Mouse (Mus musculus) midbrain, postnatal 0 days (tissue): ENCODE measurements around the gene Rab17. TPM values are rescaled to one million over a fixed set of nuclear protein-coding genes. Genes with fewer than 3 reads are reported as not detected.

Source experiments
- ATAC-seq: fragments of 200-750 bp; cut with Nextera tagmentation; 2 replicates; pipeline ENCODE4 v1.8.0; 2017; ENCODE audit warnings: moderate number of reproducible peaks, mild to moderate bottlenecking, moderate TSS enrichment, moderate library complexity; ENCODE audit not compliant: low FRiP score
- DNase-seq: peaks from one replicate; pipeline ENCODE4 v3.0.0-alpha.2; 2015; ENCODE audit warnings: low spot score
- H3K27ac ChIP-seq: fragments of 300-500 bp; sonication (generic); 2 replicates; pipeline ENCODE4 v1.5.1; 2014; ENCODE audit warnings: low read depth, mild to moderate bottlenecking, low read length, mixed read lengths
- H3K27me3 ChIP-seq: fragments of 300-500 bp; sonication (generic); 2 replicates; pipeline ENCODE4 v1.6.1; 2014; ENCODE audit warnings: low read length, control low read depth, mixed read lengths; ENCODE audit not compliant: insufficient read depth
- H3K36me3 ChIP-seq: fragments of 300-500 bp; sonication (generic); 2 replicates; pipeline ENCODE4 v1.6.1; 2014; ENCODE audit warnings: low read length, control low read depth, mixed read lengths; ENCODE audit not compliant: insufficient read depth
- H3K4me1 ChIP-seq: fragments of 300-500 bp; sonication (generic); 2 replicates; pipeline ENCODE4 v1.6.1; 2014; ENCODE audit warnings: mild to moderate bottlenecking, control low read depth, antibody characterized with exemption, low read length, mixed read lengths; ENCODE audit not compliant: insufficient read depth
- H3K4me2 ChIP-seq: fragments of 300-500 bp; sonication (generic); 2 replicates; pipeline ENCODE4 v1.6.1; 2014; ENCODE audit warnings: low read depth, mild to moderate bottlenecking, low read length, mixed read lengths; ENCODE audit not compliant: poor library complexity, severe bottlenecking
- H3K4me3 ChIP-seq: fragments of 300-500 bp; sonication (generic); 2 replicates; pipeline ENCODE4 v1.5.1; 2014; ENCODE audit warnings: low read depth, mild to moderate bottlenecking, low read length, moderate library complexity
- H3K9ac ChIP-seq: fragments of 300-500 bp; sonication (generic); replicated peaks from 2 replicates; pipeline ENCODE4 v1.6.1; 2014; ENCODE audit warnings: mild to moderate bottlenecking, low read length, moderate library complexity, mixed read lengths; ENCODE audit not compliant: poor library complexity, severe bottlenecking
- H3K9me3 ChIP-seq: fragments of 300-500 bp; sonication (generic); 2 replicates; pipeline ENCODE4 v1.6.1; 2016; ENCODE audit warnings: low read length, control low read depth
- CTCF ChIP-seq: IDR thresholded peaks from 2 replicates; pipeline ENCODE4 v1.5.1; 2016; ENCODE audit warnings: antibody characterized with exemption, mild to moderate bottlenecking
- polyA plus RNA-seq: library from polyadenylated mRNA; unstranded; fragments of >200 nt; fragmentation: Nextera tagmentation; extraction: Ambion mirVana; gene quantifications from 2 replicates; pipeline ENCODE4 v1.2.1, GENCODE M21; 2015
- total RNA-seq: library from RNA; depleted of rRNA; stranded (reverse); fragments of >200 nt; gene quantifications from 2 replicates; pipeline ENCODE4 v1.2.3, GENCODE M21; 2014; rRNA removed

The Rab17 gene
- total and polyA plus RNA-seq, 2 experiments from 2014 or later: 0.26 TPM; not detected in 1

DNA sequence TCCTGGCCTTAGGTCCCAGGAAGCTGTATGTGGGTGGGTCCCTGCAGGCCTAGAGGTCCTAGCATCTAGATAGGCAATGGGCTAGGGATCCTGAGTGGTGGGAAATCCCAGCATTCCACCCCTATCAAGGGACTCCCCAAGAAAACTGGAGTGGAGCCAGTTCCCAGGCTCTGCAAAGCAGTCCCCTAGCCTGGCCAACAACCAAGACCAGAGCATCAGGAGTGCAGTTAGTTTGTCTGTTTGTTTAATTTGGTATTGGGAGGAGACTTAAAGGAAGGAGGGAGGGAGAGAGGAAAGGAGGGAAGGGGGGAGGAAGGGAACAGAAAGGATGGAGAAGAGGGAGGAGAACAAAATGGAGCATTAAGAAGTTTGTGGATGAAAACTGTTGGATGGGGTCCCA is 60.3 kb downstream of the Rab17 start:
- TF ChIP-seq CTCF: no peak
- no peak overlapping the region for H3K27ac ChIP-seq
- no peaks in the 10 kb centered on the region for H3K36me3 ChIP-seq
- DNase-seq (peak; percentile 64), ATAC-seq (no peak)
- H3K4me1 ChIP-seq: no peaks in the 10 kb centered on the region
- H3K4me2 ChIP-seq: no peak overlapping the region
- no peaks in the 10 kb centered on the region for H3K9me3 ChIP-seq
- no peaks in the 10 kb centered on the region for H3K27me3 ChIP-seq
- no peak overlapping the region for H3K9ac ChIP-seq
- no peak overlapping the region for H3K4me3 ChIP-seq

Other genes starting within 250 kb of the Rab17 start
- 29.5 and 40.6 TPM in 2 replicates for gene Col6a3, start 125.7 kb downstream of the Rab17 start, total RNA-seq
- 4.7 and 4.8 TPM in 2 replicates for gene Col6a3, start 125.7 kb downstream of the Rab17 start, polyA plus RNA-seq
- gene Mlph, start 54.6 kb downstream of the Rab17 start, total RNA-seq: 0.27 TPM in 1 of 2 replicates, not detected in the other
- 0.35 and 0.39 TPM in 2 replicates for gene Mlph, start 54.6 kb downstream of the Rab17 start, polyA plus RNA-seq
- gene Prlh, start 16.6 kb downstream of the Rab17 start, total RNA-seq: not detected in 2 replicates
- not detected in 2 replicates for gene Prlh, start 16.6 kb downstream of the Rab17 start, polyA plus RNA-seq
- 26.7 and 34.2 TPM in 2 replicates for gene Lrrfip1, start 29.1 kb upstream of the Rab17 start, total RNA-seq
- gene Lrrfip1, start 29.1 kb upstream of the Rab17 start, polyA plus RNA-seq: 41.4 and 48.9 TPM in 2 replicates
- gene Rbm44, start 175.4 kb upstream of the Rab17 start, total RNA-seq: 0.19 TPM in 1 of 2 replicates, not detected in the other
- gene Rbm44, start 175.4 kb upstream of the Rab17 start, polyA plus RNA-seq: 0.11 and 0.48 TPM in 2 replicates
- 16.1 and 22.4 TPM in 2 replicates for gene Ramp1, start 210.2 kb upstream of the Rab17 start, total RNA-seq
- gene Ramp1, start 210.2 kb upstream of the Rab17 start, polyA plus RNA-seq: 29.4 and 29.8 TPM in 2 replicates